Mouse (Mus musculus): ENCODE data around the gene Ankrd63.

DNA sequence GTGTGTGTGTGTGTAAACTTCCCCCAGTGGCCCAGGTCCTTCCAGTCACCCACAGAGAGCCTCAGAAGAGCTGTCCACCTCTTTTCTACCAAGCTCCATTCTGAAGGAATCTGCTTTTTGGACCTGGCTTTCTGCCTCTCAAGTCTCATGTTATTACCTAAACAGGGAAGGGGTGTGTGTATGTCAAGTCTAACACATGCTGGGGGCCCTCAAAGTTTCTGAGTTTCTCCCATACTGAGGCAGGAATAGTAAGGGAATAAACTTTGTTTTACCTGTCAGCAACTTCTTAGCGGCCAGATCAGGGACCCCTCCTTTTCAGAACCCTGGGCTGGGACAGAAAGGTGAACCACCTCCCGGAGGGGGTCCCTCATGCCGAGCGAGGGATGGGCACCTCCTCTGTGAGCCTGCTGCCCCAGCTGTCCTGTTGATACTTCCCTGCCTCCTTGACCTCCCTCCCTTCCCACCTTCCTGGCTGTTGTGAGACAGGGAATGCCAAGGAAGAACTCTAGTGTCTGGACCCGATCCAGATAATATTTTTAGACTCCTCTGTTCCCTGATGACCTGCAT, 6.4 kb downstream of the Ankrd63 start:
- no peak for TF ChIP-seq GATA1 (IDR thresholded peaks at IDR 0.05; ENCODE audit: borderline replicate concordance, low read length)
- no peak for TF ChIP-seq FLI1 (IDR thresholded peaks at IDR 0.05; ENCODE audit: low read length)
